Mouse (Mus musculus) liver, postnatal 0 days (tissue): ENCODE measurements around the gene Scap. TPM values are rescaled to one million over a fixed set of nuclear protein-coding genes. Genes with fewer than 3 reads are reported as not detected.

Source experiments
- ATAC-seq: fragments of 200-750 bp; cut with Nextera tagmentation; 2 replicates; pipeline ENCODE4 v1.8.0; 2017; ENCODE audit warnings: mild to moderate bottlenecking, moderate library complexity
- DNase-seq: peaks from one replicate; pipeline ENCODE4 v3.0.0-alpha.2; 2016
- H3K27ac ChIP-seq: fragments of 300-500 bp; sonication (generic); 2 replicates; pipeline ENCODE4 v1.5.1; 2014; ENCODE audit warnings: antibody characterized with exemption, moderate library complexity, mild to moderate bottlenecking, low read depth
- H3K27me3 ChIP-seq: fragments of 300-500 bp; sonication (generic); 2 replicates; pipeline ENCODE4 v1.6.1; 2014; ENCODE audit warnings: low read length, control low read depth, mixed read lengths; ENCODE audit not compliant: insufficient read depth
- H3K36me3 ChIP-seq: fragments of 300-500 bp; sonication (generic); replicated peaks from 2 replicates; pipeline ENCODE4 v1.6.1; 2014; ENCODE audit warnings: mild to moderate bottlenecking, control low read depth, low read length, moderate library complexity, mixed read lengths; ENCODE audit not compliant: insufficient read depth
- H3K4me1 ChIP-seq: fragments of 300-500 bp; sonication (generic); 2 replicates; pipeline ENCODE4 v1.6.1; 2014; ENCODE audit warnings: antibody characterized with exemption, mild to moderate bottlenecking, control low read depth; ENCODE audit not compliant: insufficient read depth
- H3K4me2 ChIP-seq: fragments of 300-500 bp; sonication (generic); 2 replicates; pipeline ENCODE4 v1.6.1; 2014; ENCODE audit warnings: low read depth, mild to moderate bottlenecking, low read length, moderate library complexity, mixed read lengths
- H3K4me3 ChIP-seq: fragments of 300-500 bp; sonication (generic); 2 replicates; pipeline ENCODE4 v1.5.1; 2014; ENCODE audit warnings: low read depth, low read length
- H3K9ac ChIP-seq: fragments of 300-500 bp; sonication (generic); replicated peaks from 2 replicates; pipeline ENCODE4 v1.6.1; 2014; ENCODE audit warnings: mild to moderate bottlenecking, moderate library complexity
- H3K9me3 ChIP-seq: fragments of 300-500 bp; sonication (generic); 2 replicates; pipeline ENCODE4 v1.6.1; 2016; ENCODE audit warnings: mild to moderate bottlenecking, control low read depth, low read length, mixed read lengths
- CTCF ChIP-seq: sonication (generic); IDR thresholded peaks from 2 replicates; pipeline ENCODE4 v1.5.1; 2016; ENCODE audit warnings: antibody characterized with exemption, low read depth
- EP300 ChIP-seq: IDR thresholded peaks from 2 replicates; pipeline ENCODE4 v1.6.1; 2016; ENCODE audit warnings: antibody characterized with exemption, low read depth, mild to moderate bottlenecking
- WGBS: fragments of 180-500 bp; shearing (Covaris S2); extraction: QIAGEN DNeasy Blood & Tissue Kit; methylation state at CpG from one replicate; pipeline ENCODE4 v1.1.7; 2014; ENCODE audit not compliant: insufficient replicate concordance; 5-methylcytosine and 5-hydroxymethylcytosine counted together
- polyA plus RNA-seq: library from polyadenylated mRNA; unstranded; fragments of >200 nt; fragmentation: Nextera tagmentation; extraction: Ambion mirVana; gene quantifications from 2 replicates; pipeline ENCODE4 v1.2.1, GENCODE M21; 2015

Gene Scap
- polyA plus RNA-seq, 1 experiment from 2014 or later = 44.4 TPM

DNA sequence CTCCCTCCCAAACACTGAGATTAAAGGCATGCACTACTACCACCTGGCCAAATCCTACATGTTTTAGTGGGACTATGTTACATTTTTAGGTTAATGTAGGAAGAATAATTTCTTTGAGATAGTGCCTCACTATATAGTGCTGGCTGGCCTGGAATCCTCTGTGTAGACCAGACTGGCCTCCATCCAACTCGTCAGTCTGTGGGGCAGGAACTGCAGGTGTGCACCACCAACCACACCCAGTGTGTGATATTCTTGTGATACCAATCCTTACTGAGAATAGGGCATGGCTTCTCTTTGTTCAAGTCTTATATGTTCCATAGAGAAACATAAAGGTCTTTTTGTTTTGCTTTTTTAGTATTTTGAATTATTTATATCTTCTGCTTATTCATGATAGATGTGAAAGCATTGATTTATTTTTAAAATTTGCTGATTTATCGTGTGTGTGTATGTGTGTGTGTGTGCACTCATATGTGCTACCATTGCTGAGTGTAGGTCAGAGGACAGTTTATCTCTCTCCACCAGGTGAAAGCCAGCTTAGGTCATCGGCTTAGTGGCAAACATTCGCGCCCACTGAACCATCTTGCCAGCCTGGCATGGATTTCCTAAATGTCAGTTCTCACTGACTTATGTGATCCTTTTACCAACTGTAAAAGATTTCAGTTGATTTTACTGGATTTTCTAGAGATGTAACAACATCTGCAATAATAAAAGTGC lies 7.1 kb downstream of the Scap start:
- no peak for TF ChIP-seq CTCF
- TF ChIP-seq EP300 = no peak

DNA sequence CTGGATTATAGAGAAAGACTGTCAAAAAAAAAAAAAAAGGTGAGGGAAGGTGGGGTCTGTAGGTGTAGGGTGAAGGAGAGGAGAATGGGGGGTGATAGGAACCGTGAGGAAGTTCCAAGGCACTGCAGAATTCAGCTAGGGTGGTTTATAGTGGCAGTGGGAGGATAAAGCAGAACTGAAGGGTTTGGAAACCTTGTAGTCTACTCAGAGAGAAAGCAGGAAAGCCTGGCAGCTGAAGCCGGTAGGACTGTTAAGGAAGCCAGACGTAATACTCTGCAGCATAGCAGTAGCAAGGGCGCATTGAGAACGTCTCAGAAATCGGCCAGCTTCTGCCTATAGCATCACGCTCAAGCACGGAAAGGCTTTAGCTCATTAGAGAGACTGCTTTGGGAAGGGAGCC lies 8.9 kb downstream of the Scap start:
- WGBS = 64% methylated on average over 8 of the region's 8 CpGs
- no peaks in the 10 kb centered on the region for H3K36me3 ChIP-seq
- H3K9ac ChIP-seq = no peak overlapping the region
- H3K4me2 ChIP-seq = no peak overlapping the region
- H3K9me3 ChIP-seq = no peaks in the 10 kb centered on the region
- H3K4me3 ChIP-seq = no peak overlapping the region
- no peak overlapping the region for H3K27ac ChIP-seq
- H3K27me3 ChIP-seq = no peaks in the 10 kb centered on the region
- peaks cover 24% of the 10 kb centered on the region for H3K4me1 ChIP-seq
- DNase-seq (no peak), ATAC-seq (no peak)
- no peak for TF ChIP-seq EP300
- TF ChIP-seq CTCF = no peak

More for the DNA sequence above, 7.1 kb downstream of the Scap start:
- no peaks in the 10 kb centered on the region for H3K27me3 ChIP-seq
- DNase-seq = no peak
- H3K4me2 ChIP-seq = no peak overlapping the region
- H3K9me3 ChIP-seq = no peaks in the 10 kb centered on the region
- WGBS = 61% methylated on average over 5 of the region's 5 CpGs
- no peak overlapping the region for H3K9ac ChIP-seq
- no peak for ATAC-seq
- H3K27ac ChIP-seq = no peak overlapping the region
- H3K36me3 ChIP-seq = no peaks in the 10 kb centered on the region
- H3K4me1 ChIP-seq = peaks cover 24% of the 10 kb centered on the region
- H3K4me3 ChIP-seq = no peak overlapping the region

DNA sequence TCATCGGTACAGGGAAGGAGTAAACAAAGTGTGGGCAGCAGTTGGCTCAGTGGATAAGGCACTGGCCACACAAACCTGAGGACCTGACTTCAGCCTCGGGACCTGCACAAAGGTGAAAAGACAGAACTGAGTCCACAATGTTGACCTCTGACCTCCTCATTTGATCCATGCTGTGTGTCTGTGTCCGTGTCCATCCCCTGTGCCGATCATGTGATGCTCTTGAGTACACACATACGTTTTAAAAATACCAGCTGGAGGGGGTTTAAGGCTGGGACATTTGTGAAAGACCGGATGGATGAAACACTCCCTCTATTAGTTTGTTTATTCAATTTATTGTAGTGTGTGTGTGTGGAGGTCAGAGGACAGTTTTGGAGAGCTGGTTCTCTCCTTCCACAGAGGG lies 10.7 kb downstream of the Scap start:
- Histone ChIP-seq H3K4me2 (no peak overlapping the region; the same call in 1 of the 2 replicates), H3K4me1 (peaks cover 24% of the 10 kb centered on the region), H3K9ac (peak overlapping the region; percentile 28; the same call in 1 of the 2 replicates), H3K27ac (peak overlapping the region; percentile 87), H3K9me3 (no peaks in the 10 kb centered on the region), H3K27me3 (no peaks in the 10 kb centered on the region), H3K4me3 (0 out of 2 replicates have a peak overlapping the region, but pooled peaks have one; percentile 32), H3K36me3 (no peaks in the 10 kb centered on the region)
- 51% methylated on average over 6 of the region's 6 CpGs for WGBS
- DNase-seq (peak; percentile 48), ATAC-seq (peak; percentile 86)
- TF ChIP-seq CTCF (no peak), EP300 (peak; percentile 53; the same call in 1 of the 2 replicates)

DNA sequence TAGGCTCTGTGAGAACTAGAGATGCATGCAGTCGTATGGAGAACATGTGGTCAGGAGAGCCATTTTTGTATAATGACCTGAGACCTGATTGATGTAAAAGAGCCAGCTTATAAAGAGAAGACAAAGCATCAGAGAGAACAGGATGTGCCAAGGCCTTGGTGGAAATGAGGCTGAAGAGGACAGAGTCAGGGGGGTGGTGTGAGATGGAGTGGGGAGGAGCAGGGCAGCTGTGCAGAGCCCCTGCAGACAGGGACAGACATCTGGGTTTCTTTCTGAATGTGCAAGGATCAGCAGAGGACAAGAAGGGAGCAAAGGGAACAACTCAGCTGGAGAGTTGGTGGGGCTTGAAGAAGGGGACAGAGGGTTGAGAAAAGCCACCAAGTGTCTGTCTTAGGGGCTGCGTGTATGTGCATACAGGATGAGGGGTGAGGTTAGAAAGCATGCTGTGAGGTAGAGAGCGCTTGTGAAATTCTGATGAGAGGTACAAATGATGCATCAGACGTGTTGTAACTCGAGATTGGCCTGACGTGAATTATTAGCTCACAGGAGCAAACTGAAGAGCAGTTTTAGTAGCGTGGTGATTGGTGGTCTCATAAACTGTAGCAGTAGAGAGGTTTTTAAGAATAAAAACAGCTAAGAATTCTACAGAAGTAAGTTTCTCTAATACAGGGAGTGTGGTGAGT lies 12.1 kb downstream of the Scap start:
- DNase-seq (no peak), ATAC-seq (peak; percentile 67)
- 60% methylated on average over 7 of the region's 7 CpGs for WGBS
- no peaks in the 10 kb centered on the region for H3K27me3 ChIP-seq
- H3K27ac ChIP-seq = peak overlapping the region; percentile 87
- H3K4me1 ChIP-seq = peaks cover 31% of the 10 kb centered on the region
- no peaks in the 10 kb centered on the region for H3K9me3 ChIP-seq
- TF ChIP-seq CTCF = no peak
- no peak for TF ChIP-seq EP300
- H3K9ac ChIP-seq = peak overlapping the region; percentile 28
- peak overlapping the region; percentile 32; the same call in 1 of the 2 replicates for H3K4me3 ChIP-seq
- peak overlapping the region; percentile 63 for H3K4me2 ChIP-seq
- no peaks in the 10 kb centered on the region for H3K36me3 ChIP-seq

DNA sequence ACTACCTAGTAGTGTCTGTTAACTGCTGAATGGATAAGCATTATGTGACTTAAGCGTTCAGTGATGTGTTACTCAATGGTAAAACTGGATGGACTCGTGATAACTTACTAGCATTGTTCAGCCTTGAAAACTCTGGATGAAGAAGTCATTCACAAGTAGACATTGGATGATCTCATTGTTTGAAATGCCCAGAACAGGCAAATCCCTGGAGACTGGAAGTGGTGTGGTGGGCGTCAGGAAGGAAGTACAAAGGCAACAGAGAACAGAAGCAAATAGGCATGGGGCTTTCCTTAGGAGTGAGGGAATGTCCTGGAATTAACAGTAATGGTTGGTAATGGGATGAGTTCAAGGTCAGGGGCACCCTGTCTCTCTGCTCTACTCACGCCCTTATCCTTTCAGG lies 15.8 kb downstream of the Scap start:
- Histone ChIP-seq H3K27ac (peak overlapping the region; percentile 74; the same call in 1 of the 2 replicates), H3K4me1 (peaks cover 33% of the 10 kb centered on the region), H3K9ac (no peak overlapping the region), H3K4me2 (no peak overlapping the region), H3K9me3 (no peaks in the 10 kb centered on the region), H3K36me3 (peaks cover 10% of the 10 kb centered on the region; the same call in 1 of the 2 replicates), H3K27me3 (no peaks in the 10 kb centered on the region), H3K4me3 (no peak overlapping the region)
- no peak for TF ChIP-seq EP300
- TF ChIP-seq CTCF = no peak
- WGBS = 58% methylated on average over 4 of the region's 4 CpGs
- DNase-seq = no peak
- ATAC-seq = no peak

DNA sequence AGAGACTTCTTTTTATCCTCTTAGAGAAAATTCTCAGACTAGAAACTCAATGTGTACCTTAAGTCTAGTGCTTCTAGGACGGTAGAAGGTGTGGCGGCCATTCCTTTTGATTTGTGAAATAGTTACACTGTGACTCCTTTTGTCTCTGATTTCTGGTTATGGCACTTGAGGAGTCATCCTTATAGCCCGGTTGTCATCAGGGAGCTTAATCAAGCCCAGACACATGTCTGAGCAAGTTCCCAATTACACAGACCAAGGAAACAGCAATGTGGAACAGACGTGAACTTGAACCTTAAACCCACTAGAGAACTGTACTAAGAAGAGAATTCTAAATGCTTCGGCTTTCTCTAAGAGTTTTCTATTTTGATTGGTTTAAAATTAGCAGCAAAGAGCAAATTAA lies 17.1 kb downstream of the Scap start:
- 72% methylated on average over 5 of the region's 5 CpGs for WGBS
- no peak for DNase-seq
- H3K4me2 ChIP-seq = peak overlapping the region; percentile 34
- TF ChIP-seq EP300 (no peak), CTCF (no peak)
- no peaks in the 10 kb centered on the region for H3K27me3 ChIP-seq
- peak overlapping the region; percentile 74 for H3K27ac ChIP-seq
- H3K36me3 ChIP-seq = peaks cover 13% of the 10 kb centered on the region
- ATAC-seq = no peak
- H3K9me3 ChIP-seq = no peaks in the 10 kb centered on the region
- H3K9ac ChIP-seq = no peak overlapping the region
- H3K4me3 ChIP-seq = no peak overlapping the region
- peaks cover 33% of the 10 kb centered on the region for H3K4me1 ChIP-seq
